Mouse (Mus musculus): ENCODE results near the gene Onecut1.

Gene Onecut1

DNA sequence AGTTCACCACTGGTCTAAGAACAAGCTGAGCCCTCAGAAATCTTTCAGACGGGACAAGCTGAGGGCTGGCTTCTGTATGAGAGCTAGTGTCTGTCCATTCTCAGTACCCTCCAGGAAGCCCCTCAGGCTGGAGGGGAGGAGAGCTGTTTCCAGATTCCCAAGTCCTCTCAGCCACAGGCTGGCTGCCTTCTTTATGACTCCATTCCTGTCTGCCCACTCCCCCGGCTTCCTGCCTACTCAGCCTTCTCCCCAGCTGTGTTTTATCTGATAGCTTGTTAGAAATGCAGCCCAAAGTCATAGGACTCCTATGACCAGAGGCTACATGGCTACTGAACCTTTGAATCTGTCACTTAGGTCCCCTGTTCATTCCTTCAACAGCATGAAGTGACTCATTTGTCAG lies 50.2 kb downstream of the Onecut1 start:
- no peak for DNase-seq (ENCODE audit: low spot score)

DNA sequence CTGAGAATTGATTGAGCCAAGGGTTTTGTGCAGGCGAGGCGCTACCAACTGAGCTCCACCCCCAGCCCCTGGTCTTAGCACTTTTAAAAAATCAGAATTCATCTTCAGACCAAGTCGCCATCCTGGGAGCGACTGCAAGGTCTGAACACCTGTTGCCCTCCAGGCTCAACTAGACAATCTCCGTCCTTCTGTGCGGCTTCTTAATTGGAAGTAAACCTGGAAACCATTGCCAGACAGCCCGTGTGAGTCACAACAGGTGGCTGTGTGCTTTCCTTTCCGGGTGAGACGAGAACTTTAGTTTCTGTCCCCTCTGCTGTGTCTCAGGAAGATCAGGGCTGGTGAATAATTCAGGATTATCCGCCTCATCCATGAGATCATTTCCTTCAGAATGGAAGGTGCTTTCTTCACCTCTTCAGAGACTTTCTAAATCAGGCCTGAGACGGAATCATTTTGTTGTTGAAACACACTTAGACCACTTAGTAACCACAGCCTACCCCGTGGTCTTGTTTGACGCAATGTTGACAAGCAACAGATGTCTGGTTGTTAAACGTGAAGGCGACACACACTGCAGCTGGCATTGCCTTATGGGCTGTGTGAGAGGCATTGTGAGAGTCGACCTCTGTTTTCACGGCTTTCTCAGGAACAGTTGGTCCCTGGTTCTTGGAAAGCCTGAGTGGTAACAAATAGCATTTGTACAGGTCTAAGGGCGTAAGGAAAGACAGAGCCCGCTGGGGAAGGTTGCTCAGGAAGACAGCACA lies 51.1 kb downstream of the Onecut1 start:
- no peak for DNase-seq (ENCODE audit: low spot score)

DNA sequence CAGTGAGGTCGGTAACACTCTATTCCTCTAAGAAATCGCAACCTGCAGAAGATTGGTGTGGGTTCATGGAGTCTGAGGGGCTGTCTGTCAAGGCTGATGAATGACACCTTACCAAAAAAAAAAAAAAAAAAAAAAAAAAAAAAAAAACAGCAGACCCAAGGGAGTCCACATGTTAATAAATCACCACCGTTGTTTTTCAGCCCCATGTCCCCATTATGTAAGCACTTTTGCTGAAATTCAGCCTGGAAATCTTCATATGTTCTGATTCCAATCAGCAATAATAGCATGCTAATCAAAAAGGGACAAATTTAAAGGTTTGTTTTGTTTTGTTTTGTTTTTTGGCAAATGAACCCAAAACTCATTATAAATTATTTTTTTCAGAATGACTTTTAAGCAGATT lies 53.9 kb downstream of the Onecut1 start:
- no peak for DNase-seq (ENCODE audit: low spot score)

DNA sequence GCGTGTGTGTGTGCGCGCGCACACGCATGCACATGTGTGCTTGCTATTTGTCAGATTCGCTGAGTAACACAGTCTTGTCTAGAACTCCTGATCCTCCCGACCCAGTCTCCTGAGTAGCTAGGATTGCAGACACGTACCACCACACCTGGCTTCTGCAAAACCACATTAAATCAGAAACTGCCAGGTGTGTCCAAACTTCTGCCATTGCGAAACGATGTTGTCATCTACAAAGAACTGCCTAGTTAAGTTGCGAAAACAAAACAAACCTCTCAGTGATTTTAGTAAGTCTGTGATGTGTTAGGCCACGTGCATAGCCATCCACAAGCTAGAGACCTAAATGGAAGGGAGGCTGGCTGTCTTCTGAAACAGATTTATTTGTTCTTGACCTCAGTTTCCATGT lies 58.7 kb downstream of the Onecut1 start:
- no peak for DNase-seq (ENCODE audit: low spot score)

DNA sequence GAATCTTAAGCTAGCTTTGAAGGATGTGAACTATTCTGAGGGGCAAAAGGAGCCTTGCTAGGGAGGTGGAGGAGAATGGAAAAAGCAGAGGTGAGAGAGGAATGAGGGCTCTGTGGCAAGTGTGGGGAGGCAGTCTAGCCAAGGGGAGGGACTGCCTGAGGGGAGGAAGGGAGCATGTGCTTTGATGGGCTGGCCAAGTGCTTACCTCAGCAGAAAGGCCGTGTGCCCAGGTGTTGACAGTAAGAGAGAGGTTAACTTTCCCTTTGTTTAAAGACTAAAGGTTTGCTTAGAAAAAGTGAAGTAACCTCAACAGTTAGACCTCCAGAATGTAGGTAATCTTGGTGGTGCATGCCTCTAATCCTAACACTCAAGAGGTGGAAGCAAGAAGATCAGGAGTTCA lies 59.7 kb downstream of the Onecut1 start:
- DNase-seq (ENCODE audit: low spot score), result no peak

DNA sequence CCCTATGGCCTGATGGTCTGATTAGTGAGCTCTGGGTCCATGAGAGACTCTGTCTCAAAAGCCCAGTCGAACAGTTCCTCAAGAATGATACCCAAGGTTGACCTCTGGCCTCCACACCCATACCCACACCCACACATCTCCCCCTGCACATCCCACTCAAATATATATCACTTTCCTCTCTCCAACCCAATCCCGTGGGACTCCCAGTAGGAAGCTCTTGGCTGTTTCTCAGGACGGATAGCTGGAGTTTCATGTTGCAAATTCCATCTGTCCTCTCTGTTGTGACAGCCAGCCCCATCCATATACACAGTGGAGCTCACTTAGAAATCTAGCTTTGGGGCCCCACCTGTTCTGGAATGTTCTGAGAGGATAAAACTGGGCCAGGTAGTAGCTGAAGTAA lies 61.2 kb downstream of the Onecut1 start:
- DNase-seq (ENCODE audit: low spot score), result no peak

DNA sequence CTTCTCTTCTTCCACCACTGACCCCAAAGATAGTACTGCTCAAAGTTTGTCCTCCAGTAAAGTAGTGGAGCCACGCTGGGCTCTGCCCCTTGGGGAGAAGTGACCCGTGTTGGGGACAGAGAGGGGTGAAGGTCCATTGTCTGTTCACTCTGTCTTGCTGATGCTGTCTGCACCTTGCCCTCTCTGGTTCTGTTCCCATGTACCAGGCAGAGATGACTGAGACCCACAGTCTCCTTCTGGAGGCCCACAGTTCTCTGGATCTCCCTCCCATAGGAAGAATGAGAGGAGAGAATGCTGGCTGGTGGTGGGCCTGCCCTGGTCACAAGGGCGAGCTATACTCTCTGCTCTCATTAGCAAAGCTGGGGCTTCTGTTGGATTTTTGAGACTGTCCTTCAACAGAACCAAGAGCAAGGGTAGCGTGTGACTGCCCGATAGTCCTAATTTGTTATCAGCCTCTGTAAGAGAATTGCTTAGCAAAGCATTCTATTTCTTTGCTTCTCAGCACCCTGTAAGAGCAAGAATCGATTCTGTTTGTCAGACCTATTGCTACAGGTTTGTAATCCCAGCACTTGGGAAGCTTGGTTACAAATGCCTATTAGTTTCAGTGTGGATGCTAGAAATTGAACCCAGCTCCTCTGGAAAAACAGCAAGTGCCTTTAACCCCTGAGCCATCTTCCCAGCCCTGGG lies 61.7 kb downstream of the Onecut1 start:
- DNase-seq (ENCODE audit: low spot score), result no peak

DNA sequence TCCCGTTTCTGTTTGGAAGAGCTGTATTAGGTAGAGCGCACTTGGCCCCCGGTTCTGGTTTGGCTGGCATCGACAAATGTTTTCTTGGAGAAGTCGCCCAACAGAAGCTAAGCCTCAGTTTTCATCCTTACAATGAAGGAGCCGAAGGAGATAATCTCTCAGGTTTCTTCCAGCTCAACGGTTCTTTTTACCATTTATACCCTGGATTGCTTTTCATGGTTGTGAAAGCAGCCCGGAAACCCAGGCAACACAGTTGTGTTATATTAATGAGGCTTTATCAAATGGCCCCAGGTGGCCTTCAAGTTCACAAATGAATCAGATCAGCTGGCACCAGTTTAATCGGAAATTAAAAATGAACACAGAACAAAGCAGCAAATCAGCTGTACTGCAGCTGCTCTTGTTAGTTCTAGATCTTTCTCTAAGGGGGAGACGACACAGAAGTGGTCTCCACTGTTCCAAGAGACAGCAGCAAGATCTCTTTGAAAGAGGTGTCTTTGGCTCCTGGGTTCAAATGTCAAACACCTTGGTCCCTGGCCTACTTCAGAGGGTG lies 63.6 kb downstream of the Onecut1 start:
- DNase-seq (ENCODE audit: low spot score), result no peak

DNA sequence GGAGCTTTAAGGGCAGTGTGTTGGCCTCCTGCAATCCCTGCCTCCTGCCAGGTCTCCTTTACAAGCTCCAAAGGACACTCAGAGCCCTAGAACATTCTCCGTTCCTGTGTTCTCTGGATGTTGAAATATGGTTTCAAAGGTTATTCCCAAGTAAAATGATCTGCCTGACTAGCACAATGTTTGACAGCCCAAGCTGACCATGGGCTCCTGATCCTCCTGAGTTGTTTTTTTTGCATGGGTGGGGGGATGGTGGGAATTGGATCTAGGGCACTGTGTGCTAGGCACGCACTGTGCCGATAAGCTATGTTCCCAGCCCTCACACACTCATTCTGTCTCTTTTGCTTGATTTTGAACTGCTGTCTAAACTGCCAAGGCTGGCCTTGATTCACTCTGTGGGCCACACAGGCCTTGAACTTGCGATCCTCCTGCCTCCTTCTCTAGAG lies 68.3 kb downstream of the Onecut1 start:
- DNase-seq (ENCODE audit: low spot score), result no peak

DNA sequence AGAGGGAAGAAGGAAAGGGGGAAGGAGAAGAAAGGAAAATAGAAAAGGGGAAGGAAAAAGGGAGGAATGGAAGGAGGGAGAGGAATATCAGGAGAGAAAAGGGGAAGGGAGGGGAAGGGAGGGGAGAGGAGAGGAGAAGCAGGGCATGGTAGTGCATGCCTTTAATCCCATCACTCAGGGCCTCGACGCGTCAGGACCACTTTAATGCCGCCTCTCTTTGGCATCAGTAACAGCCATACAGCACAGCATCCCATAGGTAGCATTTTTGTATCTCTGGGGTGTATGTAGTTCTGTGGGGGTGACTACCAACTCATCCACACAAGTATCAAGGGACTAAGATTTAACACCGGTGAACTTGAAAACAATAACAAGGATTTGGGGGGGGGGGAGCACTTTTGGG lies 68.9 kb downstream of the Onecut1 start:
- DNase-seq (ENCODE audit: low spot score), result no peak

DNA sequence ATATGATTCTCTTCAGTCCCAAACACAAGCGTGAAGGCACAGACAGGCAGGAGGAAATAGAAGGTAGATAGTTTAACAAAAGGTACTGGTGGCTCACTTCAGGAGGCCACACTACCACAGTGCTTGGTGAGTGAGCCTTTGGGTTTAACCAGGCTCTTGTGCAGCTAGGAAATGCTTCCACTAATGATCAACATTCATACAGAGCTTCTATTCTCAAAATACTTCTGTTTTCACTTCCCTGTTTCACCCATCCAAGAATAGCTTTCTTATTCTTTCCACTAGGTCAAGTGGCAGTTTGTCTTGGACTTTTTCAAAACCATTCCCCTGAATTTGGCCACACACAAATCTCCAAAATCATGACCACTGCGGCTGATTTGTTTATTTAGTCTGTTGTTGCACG lies 73.6 kb downstream of the Onecut1 start:
- DNase-seq (ENCODE audit: low spot score), result no peak

DNA sequence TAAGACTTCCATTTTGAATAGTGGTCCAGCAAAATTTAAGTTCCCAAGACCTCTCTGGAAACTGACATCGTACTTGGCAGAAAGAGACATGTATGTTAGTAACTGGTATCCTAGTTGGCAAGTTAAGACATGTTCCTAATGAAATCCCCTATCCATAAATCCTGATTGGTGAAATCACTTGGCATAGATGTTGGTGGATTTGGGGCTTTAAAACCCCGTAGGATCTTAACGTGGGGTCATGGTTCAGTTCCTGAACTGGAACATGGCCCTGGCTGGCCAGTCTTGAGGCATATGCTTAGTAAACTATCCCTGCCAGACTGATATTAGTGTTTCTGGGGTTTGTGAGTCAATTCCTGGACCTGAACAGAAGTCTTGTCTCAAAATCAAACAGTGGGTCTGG lies 76.0 kb downstream of the Onecut1 start:
- no peak for DNase-seq (ENCODE audit: low spot score)

DNA sequence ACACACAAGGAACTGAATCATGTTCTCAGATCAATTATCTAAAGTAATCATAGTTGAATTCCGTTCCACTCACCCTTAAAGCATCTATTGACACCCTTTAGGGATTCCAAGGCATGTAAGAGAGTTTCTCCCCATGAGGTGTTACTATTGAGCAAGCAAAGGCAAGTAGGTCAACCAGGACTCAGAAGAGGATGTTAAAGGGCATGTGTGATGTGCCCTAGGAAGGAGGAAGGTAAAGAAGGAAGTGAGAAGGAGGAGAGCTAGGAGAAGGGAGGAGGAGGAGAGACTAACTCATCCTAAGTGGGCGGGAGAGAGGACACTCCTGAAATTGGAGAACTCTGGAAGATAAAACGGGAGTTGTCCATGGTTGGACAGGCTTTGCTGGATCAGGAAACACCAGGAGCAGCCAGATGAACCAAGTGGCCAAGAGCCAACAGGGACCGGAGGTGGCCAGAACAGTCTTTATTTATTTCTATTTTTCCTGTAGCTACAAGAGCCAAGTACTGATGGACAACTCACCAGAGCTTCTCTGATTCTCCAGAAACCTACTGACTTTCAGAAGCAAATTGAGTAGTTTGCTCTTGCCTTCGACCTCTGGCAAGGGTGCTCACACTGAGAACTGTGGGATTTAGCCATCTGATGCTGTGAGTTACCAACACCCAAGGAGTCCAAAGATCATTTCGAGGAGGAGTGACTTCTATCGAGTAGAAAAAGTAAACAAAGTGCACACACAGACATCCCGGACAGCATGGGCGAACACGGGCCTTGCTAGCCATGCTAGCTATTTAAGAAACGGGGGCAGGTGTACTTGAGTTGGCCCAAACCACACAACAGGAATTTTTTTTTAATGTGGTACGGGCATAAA lies 77.2 kb downstream of the Onecut1 start:
- DNase-seq (ENCODE audit: low spot score), result no peak
